Mouse (Mus musculus): ENCODE results near the gene Gng2. TPM values are rescaled to one million over a fixed set of nuclear protein-coding genes. Genes with fewer than 3 reads are reported as not detected.

The Gng2 gene
- polyA plus RNA-seq, 1 experiment from 2014 or later: 201 TPM

- WGBS: 85% methylated on average over 4 of the region's 4 CpGs
Observed at GRCm38 (mm10) chr14:19995943-19996342, 18.5 kb upstream of the Gng2 start.

GRCm38 (mm10) chr14:19994068-19994467 lies 16.6 kb upstream of the Gng2 start:
- Histone ChIP-seq H3K36me3 (ENCODE audit: control insufficient read depth, insufficient read depth, low read length) (no peaks in the 10 kb centered on the region), H3K27ac (ENCODE audit: low read depth, low read length) (no peak overlapping the region), H3K9me3 (ENCODE audit: control insufficient read depth, low read length) (no peaks in the 10 kb centered on the region), H3K27me3 (ENCODE audit: control insufficient read depth, insufficient read depth, low read length) (no peaks in the 10 kb centered on the region), H3K4me1 (replicated peaks; ENCODE audit: control insufficient read depth, insufficient read depth, low read length) (no peaks in the 10 kb centered on the region), H3K9ac (ENCODE audit: low read depth, low read length) (no peak overlapping the region), H3K4me3 (ENCODE audit: low read depth, low read length) (no peak overlapping the region), H3K4me2 (replicated peaks; ENCODE audit: low read depth, low read length) (no peak overlapping the region)
- ATAC-seq (ENCODE audit: low FRiP score): no peak
- 70% methylated on average over 5 of the region's 5 CpGs for WGBS
- no peak for DNase-seq (ENCODE audit: low spot score)

More at GRCm38 (mm10) chr14:19995943-19996342, 18.5 kb upstream of the Gng2 start:
- Histone ChIP-seq H3K4me3 (ENCODE audit: low read depth, low read length) (no peak overlapping the region), H3K27me3 (ENCODE audit: control insufficient read depth, insufficient read depth, low read length) (no peaks in the 10 kb centered on the region), H3K27ac (ENCODE audit: low read depth, low read length) (no peak overlapping the region), H3K4me1 (replicated peaks; ENCODE audit: control insufficient read depth, insufficient read depth, low read length) (no peaks in the 10 kb centered on the region), H3K36me3 (ENCODE audit: control insufficient read depth, insufficient read depth, low read length) (no peaks in the 10 kb centered on the region), H3K9me3 (ENCODE audit: control insufficient read depth, low read length) (no peaks in the 10 kb centered on the region), H3K9ac (ENCODE audit: low read depth, low read length) (no peak overlapping the region), H3K4me2 (replicated peaks; ENCODE audit: low read depth, low read length) (no peak overlapping the region)
- no peak for ATAC-seq (ENCODE audit: low FRiP score)
- DNase-seq (ENCODE audit: low spot score): no peak

GRCm38 (mm10) chr14:19993570-19993883 lies 16.1 kb upstream of the Gng2 start:
- DNase-seq (ENCODE audit: low spot score) (no peak), ATAC-seq (ENCODE audit: low FRiP score) (no peak)
- H3K36me3 ChIP-seq (ENCODE audit: control insufficient read depth, insufficient read depth, low read length): no peaks in the 10 kb centered on the region
- H3K27ac ChIP-seq (ENCODE audit: low read depth, low read length): no peak overlapping the region
- no peak overlapping the region for H3K9ac ChIP-seq (ENCODE audit: low read depth, low read length)
- H3K4me2 ChIP-seq (replicated peaks; ENCODE audit: low read depth, low read length): no peak overlapping the region
- no peaks in the 10 kb centered on the region for H3K27me3 ChIP-seq (ENCODE audit: control insufficient read depth, insufficient read depth, low read length)
- 93% methylated on average over 3 of the region's 3 CpGs for WGBS
- H3K4me1 ChIP-seq (replicated peaks; ENCODE audit: control insufficient read depth, insufficient read depth, low read length): no peaks in the 10 kb centered on the region
- H3K9me3 ChIP-seq (ENCODE audit: control insufficient read depth, low read length): no peaks in the 10 kb centered on the region
- H3K4me3 ChIP-seq (ENCODE audit: low read depth, low read length): no peak overlapping the region

GRCm38 (mm10) chr14:19992873-19993569 lies 15.6 kb upstream of the Gng2 start:
- 91% methylated on average over 8 of the region's 8 CpGs for WGBS
- no peaks in the 10 kb centered on the region for H3K27me3 ChIP-seq (ENCODE audit: control insufficient read depth, insufficient read depth, low read length)

GRCm38 (mm10) chr14:19991861-19992260 lies 14.4 kb upstream of the Gng2 start:
- H3K9me3 ChIP-seq (ENCODE audit: control insufficient read depth, low read length): no peaks in the 10 kb centered on the region
- H3K36me3 ChIP-seq (ENCODE audit: control insufficient read depth, insufficient read depth, low read length): no peaks in the 10 kb centered on the region
- H3K4me1 ChIP-seq (replicated peaks; ENCODE audit: control insufficient read depth, insufficient read depth, low read length): no peaks in the 10 kb centered on the region
- no peak overlapping the region for H3K4me2 ChIP-seq (replicated peaks; ENCODE audit: low read depth, low read length)
- DNase-seq (ENCODE audit: low spot score) (peak; percentile 42), ATAC-seq (ENCODE audit: low FRiP score) (peak; percentile 30; the same call in 1 of the 2 replicates)
- H3K27me3 ChIP-seq (ENCODE audit: control insufficient read depth, insufficient read depth, low read length): no peaks in the 10 kb centered on the region
- no peak overlapping the region for H3K9ac ChIP-seq (ENCODE audit: low read depth, low read length)
- no peak overlapping the region for H3K4me3 ChIP-seq (ENCODE audit: low read depth, low read length)
- H3K27ac ChIP-seq (ENCODE audit: low read depth, low read length): peak overlapping the region; percentile 27; the same call in 1 of the 2 replicates
- 31% methylated on average over 3 of the region's 3 CpGs for WGBS

More at GRCm38 (mm10) chr14:19992873-19993569, 15.6 kb upstream of the Gng2 start:
- H3K9me3 ChIP-seq (ENCODE audit: control insufficient read depth, low read length): no peaks in the 10 kb centered on the region
- H3K4me3 ChIP-seq (ENCODE audit: low read depth, low read length): no peak overlapping the region
- no peak overlapping the region for H3K9ac ChIP-seq (ENCODE audit: low read depth, low read length)
- DNase-seq (ENCODE audit: low spot score): no peak
- H3K4me2 ChIP-seq (replicated peaks; ENCODE audit: low read depth, low read length): no peak overlapping the region
- ATAC-seq (ENCODE audit: low FRiP score): no peak
- H3K36me3 ChIP-seq (ENCODE audit: control insufficient read depth, insufficient read depth, low read length): no peaks in the 10 kb centered on the region
- H3K4me1 ChIP-seq (replicated peaks; ENCODE audit: control insufficient read depth, insufficient read depth, low read length): no peaks in the 10 kb centered on the region
- no peak overlapping the region for H3K27ac ChIP-seq (ENCODE audit: low read depth, low read length)

GRCm38 (mm10) chr14:19990436-19990993 lies 13.1 kb upstream of the Gng2 start:
- Histone ChIP-seq H3K4me3 (ENCODE audit: low read depth, low read length) (no peak overlapping the region), H3K4me2 (replicated peaks; ENCODE audit: low read depth, low read length) (no peak overlapping the region), H3K27ac (ENCODE audit: low read depth, low read length) (no peak overlapping the region), H3K9ac (ENCODE audit: low read depth, low read length) (no peak overlapping the region), H3K4me1 (replicated peaks; ENCODE audit: control insufficient read depth, insufficient read depth, low read length) (peaks cover 9% of the 10 kb centered on the region), H3K36me3 (ENCODE audit: control insufficient read depth, insufficient read depth, low read length) (no peaks in the 10 kb centered on the region), H3K27me3 (ENCODE audit: control insufficient read depth, insufficient read depth, low read length) (no peaks in the 10 kb centered on the region), H3K9me3 (ENCODE audit: control insufficient read depth, low read length) (no peaks in the 10 kb centered on the region)
- WGBS: 75% methylated on average over 1 of the region's 1 CpGs
- no peak for ATAC-seq (ENCODE audit: low FRiP score)
- no peak for DNase-seq (ENCODE audit: low spot score)

- Histone ChIP-seq H3K4me1 (replicated peaks; ENCODE audit: control insufficient read depth, insufficient read depth, low read length) (peaks cover 18% of the 10 kb centered on the region), H3K4me3 (ENCODE audit: low read depth, low read length) (no peak overlapping the region), H3K27ac (ENCODE audit: low read depth, low read length) (peak overlapping the region; percentile 18; the same call in 1 of the 2 replicates), H3K9ac (ENCODE audit: low read depth, low read length) (no peak overlapping the region), H3K4me2 (replicated peaks; ENCODE audit: low read depth, low read length) (no peak overlapping the region), H3K36me3 (ENCODE audit: control insufficient read depth, insufficient read depth, low read length) (no peaks in the 10 kb centered on the region), H3K9me3 (ENCODE audit: control insufficient read depth, low read length) (no peaks in the 10 kb centered on the region), H3K27me3 (ENCODE audit: control insufficient read depth, insufficient read depth, low read length) (no peaks in the 10 kb centered on the region)
- ATAC-seq (ENCODE audit: low FRiP score) (no peak), DNase-seq (ENCODE audit: low spot score) (no peak)
- WGBS: 92% methylated on average over 3 of the region's 3 CpGs
Observed at GRCm38 (mm10) chr14:19988410-19988809, 11.0 kb upstream of the Gng2 start.

- H3K4me1 ChIP-seq (replicated peaks; ENCODE audit: control insufficient read depth, insufficient read depth, low read length): peaks cover 18% of the 10 kb centered on the region
- ATAC-seq (ENCODE audit: low FRiP score) (peak; percentile 83), DNase-seq (ENCODE audit: low spot score) (no peak)
- no peaks in the 10 kb centered on the region for H3K9me3 ChIP-seq (ENCODE audit: control insufficient read depth, low read length)
- peak overlapping the region; percentile 47 for H3K4me2 ChIP-seq (replicated peaks; ENCODE audit: low read depth, low read length)
- peak overlapping the region; percentile 98 for H3K27ac ChIP-seq (ENCODE audit: low read depth, low read length)
- H3K9ac ChIP-seq (ENCODE audit: low read depth, low read length): peak overlapping the region; percentile 55; the same call in 1 of the 2 replicates
- no peaks in the 10 kb centered on the region for H3K36me3 ChIP-seq (ENCODE audit: control insufficient read depth, insufficient read depth, low read length)
- H3K4me3 ChIP-seq (ENCODE audit: low read depth, low read length): no peak overlapping the region
- WGBS: 2% methylated on average over 8 of the region's 8 CpGs
- no peaks in the 10 kb centered on the region for H3K27me3 ChIP-seq (ENCODE audit: control insufficient read depth, insufficient read depth, low read length)
Observed at GRCm38 (mm10) chr14:19987358-19987834, 10.0 kb upstream of the Gng2 start.

Measured in hindbrain, embryonic 11.5 days (tissue).